ENCODE assay signal across 22 mouse cellular contexts in the genomic region with DNA sequence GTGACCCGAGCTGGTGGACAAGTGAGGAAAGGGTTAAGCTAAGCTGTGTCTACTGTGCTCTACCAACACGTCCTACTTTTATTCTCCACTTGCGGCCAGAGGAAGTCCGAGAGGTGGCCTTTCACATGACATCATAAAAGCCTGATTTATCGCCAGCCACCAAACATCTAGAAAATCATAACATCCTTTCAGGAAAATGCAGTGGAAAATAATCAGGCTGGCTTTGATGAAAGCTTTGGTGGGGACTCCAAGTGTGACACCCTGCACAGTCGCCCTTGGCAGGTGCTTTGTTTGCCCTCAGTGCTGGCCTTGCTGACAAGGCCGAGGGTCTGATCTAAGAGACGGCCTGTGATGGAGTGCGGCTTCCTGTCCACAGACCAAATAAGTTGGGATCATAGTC. TPM values are rescaled to one million over a fixed set of nuclear protein-coding genes. Genes with fewer than 3 reads are reported as not detected.
DNase-seq lines count a peak whose midpoint lies in the region; ATAC-seq and TF ChIP-seq lines count a peak whose summit lies in the region.
"Had no signal": no experiment of that assay in that cellular context is flagged by ENCODE, and none has a peak within 500 bp of the region (broad histone marks: within the 10 kb centered on the region; RNA-seq: fewer than 3 reads in every experiment).

No protein-coding gene starts in this region.

- H3K36me3 ChIP-seq in heart, embryonic 15.5 days, result no peaks in the 10 kb centered on the region
- no peaks in the 10 kb centered on the region for H3K36me3 ChIP-seq in lung, embryonic 15.5 days
- no peaks in the 10 kb centered on the region for H3K36me3 ChIP-seq in thymus, adult 2 months (ENCODE audit: control insufficient read depth, insufficient read depth, low read length)
- H3K36me3 ChIP-seq in hindbrain, postnatal 0 days (ENCODE audit: insufficient read depth, low read length), result no peaks in the 10 kb centered on the region
- H3K36me3 ChIP-seq: embryonic facial prominence, embryonic 13.5 days; liver, embryonic 13.5 days had no signal

- TF ChIP-seq CTCF in thymus, adult 2 months (IDR thresholded peaks at IDR 0.05; ENCODE audit: borderline replicate concordance, control insufficient read depth, extremely low read depth, insufficient read depth, low read length, poor library complexity), result no peak
- no peak for TF ChIP-seq CTCF in hindbrain, postnatal 0 days (IDR thresholded peaks at IDR 0.05; ENCODE audit: low read depth)

- peaks cover 7% of the 10 kb centered on the region; the same call in 1 of the 2 replicates for H3K27me3 ChIP-seq in heart, embryonic 15.5 days
- H3K27me3 ChIP-seq in lung, embryonic 15.5 days, result peaks cover 20% of the 10 kb centered on the region
- no peaks in the 10 kb centered on the region for H3K27me3 ChIP-seq in thymus, adult 2 months (ENCODE audit: control insufficient read depth, insufficient read depth, low read length)
- H3K27me3 ChIP-seq in hindbrain, postnatal 0 days (ENCODE audit: insufficient read depth, low read length), result no peaks in the 10 kb centered on the region
- H3K27me3 ChIP-seq: liver, embryonic 13.5 days had no signal

- peaks cover 4% of the 10 kb centered on the region; the same call in 1 of the 2 replicates for H3K4me1 ChIP-seq in heart, embryonic 15.5 days (replicated peaks)
- H3K4me1 ChIP-seq in lung, embryonic 15.5 days, result peaks cover 2% of the 10 kb centered on the region; the same call in 1 of the 2 replicates
- no peaks in the 10 kb centered on the region for H3K4me1 ChIP-seq in thymus, adult 2 months (replicated peaks; ENCODE audit: control insufficient read depth, insufficient read depth, low read length)
- H3K4me1 ChIP-seq in hindbrain, postnatal 0 days (ENCODE audit: insufficient read depth, low read length), result no peaks in the 10 kb centered on the region
- H3K4me1 ChIP-seq: liver, embryonic 13.5 days had no signal

- no peak overlapping the region for H3K4me2 ChIP-seq in heart, embryonic 15.5 days
- no peak overlapping the region for H3K4me2 ChIP-seq in lung, embryonic 15.5 days
- no peak overlapping the region for H3K4me2 ChIP-seq in hindbrain, postnatal 0 days (ENCODE audit: low read depth, low read length)
- H3K4me2 ChIP-seq: embryonic facial prominence, embryonic 13.5 days; hindbrain, embryonic 14.5 days; liver, embryonic 13.5 days had no signal

- intact Hi-C loops in heart, postnatal 25 days (cut with DNase I), result no loop called here

- no peak overlapping the region for H3K27ac ChIP-seq in heart, embryonic 15.5 days
- H3K27ac ChIP-seq in lung, embryonic 15.5 days, result no peak overlapping the region
- no peak overlapping the region for H3K27ac ChIP-seq in thymus, adult 2 months (ENCODE audit: control insufficient read depth, insufficient read depth, low read length)
- no peak overlapping the region for H3K27ac ChIP-seq in hindbrain, postnatal 0 days
- H3K27ac ChIP-seq: embryonic facial prominence, embryonic 13.5 days; hindbrain, embryonic 14.5 days; left cerebral cortex, adult 2 months; liver, embryonic 13.5 days had no signal

- no peak for TF ChIP-seq POLR2A in thymus, adult 2 months (IDR thresholded peaks at IDR 0.05; ENCODE audit: control insufficient read depth, extremely low read depth, insufficient read depth, low read length, poor library complexity)

- H3K9me3 ChIP-seq in heart, embryonic 15.5 days (replicated peaks), result no peaks in the 10 kb centered on the region
- H3K9me3 ChIP-seq in lung, embryonic 15.5 days, result no peaks in the 10 kb centered on the region
- no peaks in the 10 kb centered on the region for H3K9me3 ChIP-seq in hindbrain, postnatal 0 days (ENCODE audit: low read length)
- H3K9me3 ChIP-seq: embryonic facial prominence, embryonic 13.5 days; liver, embryonic 13.5 days had no signal

- DNase-seq in adrenal gland, adult 2 months, result peak; percentile 41
- no peak for DNase-seq in adrenal gland, postnatal 25 days
- no peak for DNase-seq in heart, postnatal 25 days (ENCODE audit: low spot score)
- DNase-seq in lung, postnatal 14 days, result no peak
- no peak for DNase-seq in thymus, adult 2 months
- no peak for DNase-seq in hindbrain, postnatal 0 days (ENCODE audit: low spot score)
- DNase-seq: cerebellum, adult 9-11 months; liver, embryonic 13.5 days; midbrain, embryonic 14.5 days; retina, postnatal 1 day; right cerebral cortex, postnatal 4 days; thymus, postnatal 25 days had no signal

- ATAC-seq in heart, embryonic 15.5 days (replicated peaks; ENCODE audit: insufficient number of reproducible peaks, insufficient read depth, low FRiP score, low read depth), result peak; percentile 61
- peak; percentile 72 for ATAC-seq in lung, embryonic 15.5 days (ENCODE audit: borderline replicate concordance, extremely low read depth, low FRiP score, low TSS enrichment)
- no peak for ATAC-seq in hindbrain, postnatal 0 days
- ATAC-seq: forebrain, embryonic 16.5 days; intestine, postnatal 0 days had no signal

- no peak overlapping the region for H3K4me3 ChIP-seq in heart, embryonic 15.5 days
- no peak overlapping the region for H3K4me3 ChIP-seq in lung, embryonic 15.5 days
- H3K4me3 ChIP-seq in thymus, adult 2 months (ENCODE audit: control insufficient read depth, insufficient read depth, low read length), result no peak overlapping the region
- H3K4me3 ChIP-seq in hindbrain, postnatal 0 days (ENCODE audit: low read length), result no peak overlapping the region
- H3K4me3 ChIP-seq: embryonic facial prominence, embryonic 13.5 days; left cerebral cortex, adult 2 months; liver, embryonic 13.5 days had no signal

- 49% methylated on average over 9 of the region's 9 CpGs for WGBS in heart, embryonic 15.5 days
- 21% methylated on average over 9 of the region's 9 CpGs for WGBS in lung, embryonic 15.5 days
- WGBS in thymus, adult 2 months, result 92% methylated on average over 9 of the region's 9 CpGs
- 70% methylated on average over 9 of the region's 9 CpGs for whole genome bisulfite sequencing in hindbrain, postnatal 0 days

- H3K9ac ChIP-seq in heart, embryonic 15.5 days, result no peak overlapping the region
- H3K9ac ChIP-seq in lung, embryonic 15.5 days, result no peak overlapping the region
- H3K9ac ChIP-seq in hindbrain, postnatal 0 days (replicated peaks; ENCODE audit: low read length), result no peak overlapping the region
- H3K9ac ChIP-seq: embryonic facial prominence, embryonic 13.5 days; hindbrain, embryonic 14.5 days; liver, embryonic 13.5 days had no signal

RNA-seq across cellular contexts. Expression of a gene that starts 23.9 kb away (rescaled TPM):
- total RNA-seq in adrenal gland, adult 2 months (2021), result 1 to 10 TPM; 6.6 to 7.3 TPM
- 10.9 and 11.3 TPM in 2 replicates for polyA plus RNA-seq in adrenal gland, adult 2 months (2012; rRNA removed)
- 7.3 and 8.1 TPM in 2 replicates for total RNA-seq in adrenal gland, postnatal 25 days (2021)
- 1.9 and 2.2 TPM in 2 replicates for polyA plus RNA-seq in heart, embryonic 15.5 days (2015; fragmentation: Nextera tagmentation; extraction: Ambion mirVana)
- total RNA-seq in heart, postnatal 25 days (2021), result 1 to 10 TPM; 5.1 to 5.8 TPM
- polyA plus RNA-seq in lung, embryonic 15.5 days (2015; fragmentation: Nextera tagmentation; extraction: Ambion mirVana), result 0.47 and 0.53 TPM in 2 replicates
- 1.9 TPM in 2 replicates for polyA plus RNA-seq in thymus, adult 2 months (2012; rRNA removed)
- 11.9 and 16.2 TPM in 2 replicates for total RNA-seq in hindbrain, postnatal 0 days (2014; rRNA removed)
- polyA plus RNA-seq in hindbrain, postnatal 0 days (2015; fragmentation: Nextera tagmentation; extraction: Ambion mirVana), result 1.8 and 2.0 TPM in 2 replicates
- total RNA-seq: megakaryocyte progenitor cell, adult 5-6 weeks; MEL; neutrophil, adult 5-6 weeks had no signal
